Mouse (Mus musculus) kidney, adult 18-20 months (tissue): ENCODE measurements around the gene Cenpf.
A peak's percentile ranks its signal among the peaks of the same experiment; 100 is the strongest.
"Not testable (repeated sequence)": the region's sequence is repeated elsewhere in the genome, so short reads cannot be mapped to it uniquely, and the experiment has no call there.

Experiments
- DNase-seq: peaks from one replicate; pipeline ENCODE4 v3.0.0; 2021

Gene Cenpf

DNA sequence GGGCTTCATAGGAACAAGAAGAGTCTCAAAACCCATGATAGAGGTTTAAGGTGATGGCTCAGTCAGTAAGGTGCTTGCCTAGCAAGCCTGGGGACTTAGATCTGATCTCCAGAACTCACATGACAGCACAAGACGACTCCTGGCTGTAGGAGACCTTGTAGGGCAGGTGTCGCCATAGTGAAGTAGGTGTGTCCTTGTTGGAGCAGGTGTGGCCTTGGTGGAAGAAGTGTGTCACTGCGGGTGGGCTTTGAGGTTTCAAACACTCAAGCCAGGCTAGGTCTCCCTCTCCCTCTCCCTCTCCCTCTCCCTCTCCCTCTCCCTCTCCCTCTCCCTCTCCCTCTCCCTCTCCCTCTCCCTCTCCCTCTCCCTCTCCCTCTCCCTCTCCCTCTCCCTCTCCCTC is 4.6 kb upstream of the Cenpf start:
- DNase-seq = not testable (repeated sequence)

DNA sequence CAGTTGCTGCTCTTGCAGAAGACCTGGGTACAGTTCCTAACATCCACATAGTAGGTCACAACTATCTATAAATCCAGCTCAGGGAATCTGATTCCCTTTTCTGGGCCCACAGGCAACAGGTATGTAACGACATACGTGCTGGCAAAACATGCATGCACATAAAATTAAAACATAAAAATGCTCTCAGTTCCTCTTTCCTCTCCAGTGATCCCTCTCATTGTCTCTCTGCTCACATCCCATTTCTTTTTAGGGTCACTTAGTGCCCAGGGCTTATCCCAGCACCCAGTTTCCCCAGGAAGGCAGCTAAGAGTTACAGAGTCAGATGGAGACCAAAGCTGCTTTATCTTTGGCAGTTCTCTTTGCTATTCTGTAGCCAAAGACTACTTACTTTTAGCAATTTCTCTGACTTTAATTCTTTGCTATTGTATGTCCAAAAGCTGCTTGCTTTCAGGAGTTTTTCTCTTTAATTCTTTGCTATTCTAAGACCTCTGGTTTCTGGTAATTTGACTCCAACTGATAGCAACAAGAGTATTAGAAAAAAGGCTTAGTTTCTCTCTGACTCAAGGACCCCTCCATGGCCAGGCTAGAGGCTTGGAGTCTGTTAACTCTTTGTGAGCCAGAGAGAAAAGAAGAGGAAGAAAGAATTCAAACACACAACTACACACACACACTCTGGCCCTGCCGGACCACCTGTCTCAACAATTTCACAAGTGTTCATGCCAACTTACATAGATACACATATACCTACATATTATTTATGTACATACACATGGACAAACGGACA is 1.4 kb upstream of the Cenpf start:
- no peak for DNase-seq

DNA sequence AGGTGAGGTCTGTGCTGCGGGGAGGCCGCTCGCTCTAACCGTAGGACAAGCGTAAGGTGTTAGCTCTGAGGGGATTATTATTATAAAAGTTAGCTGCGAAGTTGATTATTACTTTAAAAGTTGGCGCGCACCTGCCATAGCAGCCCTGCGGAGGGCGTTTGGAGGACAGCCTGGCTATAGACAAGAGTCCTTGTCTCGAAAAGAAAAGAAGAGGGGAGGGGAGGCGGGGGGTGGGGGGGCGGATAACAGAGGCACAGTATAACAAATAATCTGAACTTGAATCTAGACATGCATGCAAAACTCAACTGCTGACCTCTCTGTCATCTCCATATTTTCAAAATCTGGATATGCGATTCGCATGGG is 483 bp upstream of the Cenpf start:
- DNase-seq = no peak

DNA sequence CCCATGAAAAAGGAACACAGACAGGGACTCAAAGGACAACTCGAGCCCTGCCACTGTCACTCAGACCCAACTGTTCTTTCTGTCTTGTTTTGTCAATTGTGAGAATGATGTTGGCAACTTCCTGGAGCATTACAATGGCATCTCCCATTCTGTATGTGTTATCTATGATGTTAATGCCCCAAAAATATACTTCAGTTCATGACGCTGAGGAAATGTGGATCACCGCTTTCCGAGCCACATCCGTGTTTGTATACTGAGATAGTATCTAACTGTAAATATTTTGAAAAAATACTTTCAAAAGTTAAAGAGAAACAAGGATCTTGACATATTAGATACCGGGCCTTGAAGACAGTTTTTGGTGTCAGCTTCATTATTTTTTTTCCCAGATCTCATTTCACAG is 1.9 kb downstream of the Cenpf start:
- DNase-seq = no peak

DNA sequence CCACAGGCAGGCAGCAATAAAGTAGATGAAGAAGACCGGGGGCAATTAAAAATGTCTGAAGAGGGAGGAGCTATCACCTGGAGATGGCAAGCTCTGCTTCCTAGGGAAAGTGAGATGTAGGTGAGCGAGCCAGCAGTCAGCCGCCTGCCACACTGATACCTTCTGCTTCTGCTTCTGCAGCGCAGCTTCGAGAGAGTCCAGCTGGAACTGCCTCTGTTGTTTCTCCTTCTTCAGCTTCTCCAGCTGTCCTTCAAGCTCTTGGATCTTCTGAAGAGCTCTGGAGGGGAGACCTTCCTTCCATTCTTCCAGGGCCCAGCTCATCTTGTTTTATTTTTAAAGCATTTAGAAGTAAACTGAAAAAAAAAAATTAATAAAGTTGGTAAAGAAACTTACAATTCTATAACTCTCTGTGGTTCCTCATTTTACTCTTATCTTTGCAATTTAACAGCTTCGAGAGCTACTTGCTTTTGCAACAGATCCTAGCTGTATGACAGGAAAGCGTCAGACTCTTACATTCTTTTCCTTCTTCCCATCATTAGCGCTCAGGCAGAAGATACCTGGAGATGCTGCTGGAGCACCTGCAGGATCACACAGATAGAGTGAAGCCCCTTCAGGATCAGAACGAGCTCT is 3.0 kb downstream of the Cenpf start:
- DNase-seq = no peak

DNA sequence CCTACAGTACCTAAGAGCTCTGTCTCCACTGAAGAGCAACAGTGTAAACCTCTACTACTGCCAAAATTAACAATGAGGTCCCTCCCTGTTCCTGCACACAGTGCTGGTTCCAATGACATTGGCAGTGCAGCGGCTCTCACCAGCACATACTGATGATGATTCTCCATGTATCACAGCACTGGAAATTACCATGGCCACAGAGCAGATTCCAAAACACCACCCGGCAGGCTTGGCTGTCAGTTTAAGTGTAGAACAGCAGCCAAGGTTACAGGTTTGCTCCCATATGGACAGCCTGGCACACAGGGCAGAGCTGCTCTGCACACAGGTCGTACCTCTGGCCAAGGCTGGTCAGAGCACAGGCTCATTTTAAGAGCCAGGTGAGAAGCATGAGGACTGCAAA is 8.3 kb downstream of the Cenpf start:
- no peak for DNase-seq

DNA sequence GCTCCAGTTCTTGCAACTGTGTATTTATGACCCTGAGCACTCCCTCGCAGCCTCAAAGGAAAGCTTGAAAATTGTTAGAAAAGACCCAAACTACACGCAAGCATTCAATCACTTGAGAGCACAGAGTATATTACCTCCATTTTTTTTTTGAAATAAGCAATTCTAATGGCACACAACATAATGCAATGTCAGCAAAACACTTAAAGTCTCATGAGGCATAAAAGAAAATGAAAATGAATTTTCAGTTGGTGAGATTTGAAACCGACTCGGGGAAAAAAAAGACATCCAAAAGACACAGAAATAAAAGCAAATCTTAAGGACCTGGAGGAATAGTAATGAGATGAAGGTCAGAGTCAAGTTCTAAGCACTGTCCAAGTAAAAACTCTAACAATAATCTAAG is 11.9 kb downstream of the Cenpf start:
- no peak for DNase-seq

DNA sequence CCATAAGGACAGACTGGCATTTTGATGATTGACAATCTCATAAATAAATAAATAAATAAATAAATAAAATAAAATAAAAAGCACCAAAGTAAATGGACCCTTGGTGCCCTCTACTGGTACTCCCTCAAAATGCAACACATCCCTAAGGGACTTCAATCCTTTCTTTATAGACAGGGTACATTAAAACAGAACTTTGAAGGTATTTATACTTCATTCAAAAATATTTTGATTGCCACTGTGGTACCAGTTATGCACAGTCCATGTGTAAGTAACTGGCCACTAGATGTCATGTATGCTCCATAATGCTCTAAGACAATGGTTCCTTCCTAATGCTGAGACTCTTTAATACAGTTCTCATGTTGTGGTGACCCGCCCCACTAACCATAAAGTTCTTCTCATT is 12.5 kb downstream of the Cenpf start:
- DNase-seq = peak; percentile 26

DNA sequence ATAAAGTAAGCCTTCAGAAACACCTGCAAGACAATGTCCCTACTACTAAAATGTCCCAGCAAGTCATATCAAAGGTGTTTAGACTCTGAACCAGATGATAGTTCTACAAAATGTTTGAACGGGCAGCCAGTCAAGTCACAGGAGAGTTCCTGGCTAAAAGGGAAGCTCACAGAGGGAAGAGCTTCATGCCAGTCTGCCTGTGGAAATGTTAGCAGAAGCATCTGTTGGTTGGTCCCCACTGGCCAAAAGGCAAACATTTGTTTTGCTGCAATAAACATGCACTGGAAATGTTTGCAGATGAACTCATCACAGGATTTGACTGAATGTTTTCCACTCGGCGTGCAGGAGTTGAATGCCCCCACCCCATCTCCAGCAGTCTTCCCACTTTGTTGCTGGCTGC is 21.9 kb downstream of the Cenpf start:
- DNase-seq = no peak

DNA sequence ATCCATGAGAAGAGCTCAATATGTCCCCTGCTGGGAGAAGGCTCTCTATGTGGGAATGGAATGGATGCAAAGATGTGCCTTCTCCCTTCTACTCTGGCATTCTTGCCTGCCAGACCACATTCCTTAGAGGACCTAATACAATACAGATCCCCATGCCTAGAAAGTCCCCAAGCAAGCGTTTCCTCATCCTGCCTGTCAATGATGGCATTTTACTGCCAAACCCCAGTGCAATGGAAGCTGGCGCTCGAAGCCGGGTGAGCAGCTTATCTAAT is 23.1 kb downstream of the Cenpf start:
- DNase-seq = no peak

DNA sequence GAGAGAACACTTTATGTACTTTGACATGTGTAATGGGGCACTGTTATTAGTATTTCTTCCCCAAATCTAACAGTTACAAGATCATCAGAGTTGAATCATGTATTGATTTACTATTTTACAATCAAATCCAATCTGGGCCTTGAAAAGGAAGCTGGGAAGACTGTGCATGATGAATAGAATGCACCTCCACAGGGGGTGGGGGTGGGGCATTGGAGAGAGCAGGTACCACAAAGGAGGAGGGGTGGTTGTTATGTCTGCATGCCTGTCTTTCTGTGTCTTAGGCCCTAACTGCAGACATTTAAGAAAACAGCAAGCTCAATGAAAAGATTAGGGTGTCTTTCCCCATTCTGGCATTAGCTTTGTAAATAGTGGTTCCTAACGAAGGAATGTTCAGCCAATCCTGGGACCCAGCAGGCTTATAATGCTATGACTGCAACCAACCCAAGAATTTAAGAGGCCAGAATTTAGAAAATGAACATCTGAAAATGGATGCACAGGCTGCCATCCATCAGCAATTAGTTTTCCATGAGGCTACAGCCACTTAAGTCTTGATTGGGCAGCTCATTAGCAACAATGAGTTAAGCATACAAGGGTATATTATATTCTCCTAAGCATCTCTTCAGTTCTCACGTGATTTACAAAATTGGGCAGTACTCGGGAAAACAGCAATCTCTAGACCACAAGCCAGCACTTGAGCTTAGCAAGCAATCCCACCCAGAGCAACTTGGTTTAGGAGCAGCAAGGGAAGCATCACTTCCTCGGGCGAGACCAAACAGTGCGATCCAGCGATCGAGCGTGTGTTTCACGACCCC is 23.6 kb downstream of the Cenpf start:
- no peak for DNase-seq

DNA sequence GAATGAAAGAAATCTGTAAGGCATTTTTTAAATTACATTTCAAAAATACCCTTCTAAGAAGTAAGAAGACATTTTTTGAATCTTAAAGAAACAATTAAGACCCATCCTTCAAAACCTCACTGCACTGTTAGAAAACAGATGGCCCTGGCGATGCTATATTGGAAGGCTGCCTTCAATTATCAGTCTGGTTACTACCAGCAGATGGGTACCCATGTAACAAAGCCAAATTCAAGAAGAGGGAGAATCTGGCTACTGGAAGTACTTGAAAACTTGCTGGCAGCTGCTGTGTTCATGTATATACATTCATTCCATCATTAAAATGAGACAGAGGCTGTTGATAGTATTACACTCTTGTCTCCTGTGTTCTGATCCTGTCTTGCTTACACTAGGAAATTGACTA is 24.4 kb downstream of the Cenpf start:
- no peak for DNase-seq

DNA sequence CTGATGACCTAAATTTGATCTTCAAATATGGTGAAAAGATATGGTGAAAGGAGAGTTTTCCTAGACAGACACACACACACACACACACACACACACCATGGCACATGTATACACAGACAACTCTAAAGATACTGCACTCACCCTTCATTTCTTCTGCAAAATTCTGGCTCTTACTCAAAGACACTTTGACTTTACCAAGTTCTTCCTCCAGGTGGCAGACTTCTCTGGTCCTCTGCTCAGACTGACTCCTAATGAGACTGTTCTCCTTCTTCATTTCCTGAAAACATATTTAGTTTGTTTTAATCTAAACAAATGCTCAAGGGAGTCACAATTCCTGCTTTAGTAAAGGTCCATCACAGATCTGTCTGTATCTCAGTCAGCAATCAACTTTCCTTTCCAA is 26.0 kb downstream of the Cenpf start:
- peak; percentile 8 for DNase-seq

DNA sequence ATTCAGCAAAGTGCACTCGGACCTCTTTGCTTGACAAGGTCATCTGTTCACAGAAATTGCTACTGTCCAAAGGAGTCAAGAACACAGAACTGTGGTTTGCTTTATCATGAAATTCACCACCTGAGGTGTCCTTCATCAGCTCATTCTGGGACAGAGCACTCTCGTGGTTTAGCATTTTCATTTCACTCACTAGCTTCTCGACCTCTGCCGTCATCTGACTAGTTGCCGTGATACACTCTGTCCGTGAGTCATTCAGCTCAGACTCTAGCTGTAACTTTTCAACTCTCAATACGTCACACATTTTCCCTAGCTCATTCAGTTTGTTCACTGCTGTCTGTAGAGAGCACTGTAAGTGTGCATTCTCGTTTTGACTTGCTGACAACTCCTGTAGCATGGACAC is 30.5 kb downstream of the Cenpf start:
- no peak for DNase-seq

DNA sequence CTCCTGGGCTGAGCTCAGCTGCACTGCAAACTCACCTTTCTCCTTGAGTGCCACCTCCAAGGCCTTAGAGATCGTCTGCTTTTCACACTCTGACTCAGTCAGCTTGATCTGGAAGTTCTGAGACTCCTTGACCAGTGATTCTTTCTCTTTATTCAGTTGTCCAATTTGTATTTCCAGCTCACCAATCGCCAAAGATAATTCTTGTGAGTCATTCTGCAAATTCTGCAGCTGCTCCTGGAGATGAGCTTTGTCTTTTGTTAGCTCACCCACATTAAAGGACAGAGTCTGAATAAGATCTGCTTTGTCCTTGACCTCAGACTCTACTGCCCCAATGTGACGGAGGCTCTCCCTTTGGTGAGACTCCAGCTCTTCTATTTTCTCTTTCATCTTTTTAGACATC is 34.1 kb downstream of the Cenpf start:
- no peak for DNase-seq

DNA sequence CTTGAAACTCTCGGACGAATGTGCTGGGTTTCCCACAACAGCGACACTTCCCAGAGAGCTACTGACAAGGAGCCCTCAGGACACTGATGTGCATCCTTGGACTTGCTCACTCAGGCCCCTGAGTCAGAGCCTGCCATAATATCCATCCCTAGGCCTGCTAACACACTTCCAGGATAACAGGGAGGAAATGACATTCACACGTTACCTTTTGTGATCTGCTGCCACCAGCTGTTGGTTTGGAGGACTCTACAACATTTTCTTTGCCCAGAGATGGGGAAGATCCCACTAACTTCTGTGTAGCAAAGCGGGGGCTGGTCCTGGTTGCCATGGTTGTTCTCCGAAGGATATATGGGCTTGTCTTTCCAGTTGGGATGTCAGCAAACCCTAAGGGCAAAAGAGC is 41.3 kb downstream of the Cenpf start:
- DNase-seq = no peak

DNA sequence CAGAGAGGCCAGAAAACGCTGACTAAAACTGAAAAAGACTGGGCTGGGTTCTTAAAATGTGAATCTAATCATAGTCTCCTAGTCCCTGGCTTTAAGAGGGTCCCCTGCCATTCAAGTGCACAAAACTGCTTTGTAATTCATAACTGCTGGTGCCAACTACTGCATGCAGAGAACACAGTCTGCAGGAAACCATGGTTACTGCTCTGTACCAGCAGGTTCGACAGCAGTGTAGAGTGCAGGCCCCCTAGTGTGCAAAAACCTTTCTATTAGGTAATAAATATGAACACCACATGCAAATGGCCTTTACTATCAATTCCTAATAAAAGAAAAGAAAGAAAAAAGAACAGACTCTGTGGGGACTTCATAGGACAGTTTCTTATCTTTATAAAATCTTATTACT is 42.5 kb downstream of the Cenpf start:
- DNase-seq = no peak

DNA sequence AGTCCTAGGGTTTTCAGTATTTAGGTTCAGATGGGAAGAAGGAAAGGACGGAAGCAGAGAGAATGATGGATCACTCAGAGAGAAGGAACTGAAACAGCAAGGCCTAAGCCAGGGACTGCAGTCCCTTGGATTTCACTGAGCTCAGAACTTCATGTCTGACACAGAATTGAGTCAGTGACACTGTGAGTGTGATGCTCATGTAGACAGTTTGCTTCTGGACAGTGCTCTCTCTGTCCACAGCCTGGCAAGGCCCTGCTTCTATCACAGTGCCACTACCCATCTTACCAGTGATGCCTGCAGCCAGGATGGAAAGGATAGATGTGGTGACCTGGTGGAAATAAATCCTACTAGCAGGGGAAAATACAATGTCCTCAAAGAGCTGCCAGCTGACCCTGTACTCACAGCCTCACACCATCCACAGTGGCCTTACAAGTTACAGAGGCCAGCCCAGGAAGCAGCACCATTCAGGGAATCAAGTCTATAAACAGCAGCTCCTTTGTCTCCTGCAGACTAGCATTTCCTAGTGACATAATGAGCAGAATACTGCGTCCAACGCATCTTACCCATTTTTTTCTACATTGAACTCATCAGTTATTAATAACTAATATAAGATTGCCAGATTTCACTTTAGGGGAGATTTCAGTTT is 43.1 kb downstream of the Cenpf start:
- DNase-seq = no peak

DNA sequence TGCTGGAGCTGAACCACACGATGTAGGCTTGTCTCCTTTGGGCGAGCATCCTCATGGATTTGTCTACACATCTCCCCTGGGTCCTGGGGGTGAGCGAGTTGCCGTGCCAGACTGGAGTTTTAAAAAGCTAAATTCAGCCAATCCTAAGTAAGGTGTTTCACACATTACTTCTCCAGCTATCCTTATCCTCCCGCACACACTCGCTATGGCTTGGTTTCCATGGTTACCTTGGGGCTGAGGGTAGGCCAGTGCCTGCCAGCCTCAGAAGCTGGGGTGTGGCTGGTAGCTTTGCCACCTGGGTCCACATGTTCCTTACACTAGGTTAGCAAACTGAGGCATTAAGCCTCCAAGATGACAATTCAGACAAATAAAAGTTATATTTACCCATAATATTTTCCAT is 48.3 kb downstream of the Cenpf start:
- DNase-seq = no peak

DNA sequence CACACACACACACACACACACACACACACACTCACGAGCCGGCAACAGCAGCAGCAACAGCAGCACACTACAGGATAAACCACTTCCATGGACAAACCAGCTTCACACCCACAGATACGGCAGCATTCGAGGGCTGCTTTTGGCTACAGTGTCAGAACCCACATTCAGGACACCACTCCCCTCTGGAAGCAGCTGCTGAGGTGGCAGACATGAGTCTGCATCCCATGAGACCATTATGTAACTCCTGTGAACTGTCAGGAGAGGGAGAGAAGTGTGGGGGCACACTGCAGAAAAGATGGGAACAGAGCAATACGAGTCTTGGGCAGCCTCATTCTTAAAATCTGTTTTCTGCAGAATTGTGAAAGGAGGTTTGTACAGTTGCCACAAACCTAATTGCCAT is 54.1 kb downstream of the Cenpf start:
- DNase-seq = no peak

DNA sequence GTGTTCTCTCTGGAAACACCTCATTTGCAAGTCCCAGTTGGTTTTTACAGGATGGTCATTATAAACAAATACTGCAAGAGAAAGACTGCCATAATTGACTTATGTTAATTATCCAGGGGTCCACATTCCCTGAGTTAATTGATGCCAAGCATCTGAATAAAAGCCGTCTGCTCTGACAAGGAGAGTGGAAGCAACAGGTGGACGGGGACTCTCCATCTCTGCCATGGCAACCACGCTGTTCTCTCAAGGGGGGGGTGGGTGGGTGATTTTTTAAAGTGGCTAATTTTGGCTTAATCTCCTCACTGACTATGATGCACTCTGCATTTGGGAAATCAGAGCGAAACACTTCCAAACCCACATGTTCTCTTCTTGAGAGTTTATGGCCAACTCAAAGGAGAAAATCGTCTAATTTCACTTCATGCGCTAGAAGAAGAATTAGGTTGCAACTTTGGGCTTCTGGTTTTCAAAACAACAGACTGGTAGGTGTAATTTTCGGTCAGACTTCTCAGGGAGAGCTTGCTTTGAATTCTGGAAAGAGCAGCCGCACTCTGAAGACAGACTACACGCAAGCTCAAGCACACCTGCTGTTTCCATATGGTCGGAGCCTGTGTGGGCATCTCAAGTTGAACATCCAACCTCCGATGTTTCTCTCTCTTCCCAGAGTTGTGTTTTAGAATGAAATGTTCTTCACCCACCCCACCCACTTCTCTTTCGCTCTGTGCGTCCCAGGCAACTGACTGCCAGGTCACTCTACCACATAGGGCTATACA is 55.8 kb downstream of the Cenpf start:
- no peak for DNase-seq

DNA sequence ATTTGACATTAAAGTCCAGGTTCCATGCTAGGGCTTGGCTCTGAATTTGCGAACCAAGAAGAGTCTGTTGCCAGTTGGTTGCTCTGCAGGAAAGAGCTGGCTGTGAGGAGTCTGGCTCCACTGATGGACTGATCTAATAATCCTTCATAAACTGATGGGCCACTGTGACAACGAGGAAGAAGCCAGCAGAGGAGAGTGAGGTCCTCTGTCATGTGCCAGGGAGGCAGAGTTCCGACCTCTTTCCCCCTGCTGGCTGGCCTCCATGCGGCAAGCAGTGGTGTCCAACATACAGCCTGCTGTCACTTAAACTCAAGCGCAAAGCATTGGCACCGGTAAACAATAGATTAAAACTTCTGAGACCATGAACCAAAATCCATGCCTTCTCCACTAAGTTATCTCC is 57.9 kb downstream of the Cenpf start:
- no peak for DNase-seq
